Mouse (Mus musculus): ENCODE measurements around the gene Gm9817. TPM values are rescaled to one million over a fixed set of nuclear protein-coding genes. Genes with fewer than 3 reads are reported as not detected.

The Gm9817 gene
- polyA plus RNA-seq, 1 experiment, result not detected

- no peak for DNase-seq
- TF ChIP-seq POLR2A (IDR thresholded peaks at IDR 0.05; ENCODE audit: control insufficient read depth, extremely low read depth, insufficient read depth, low read length, poor library complexity) (no peak), CTCF (IDR thresholded peaks at IDR 0.05; ENCODE audit: borderline replicate concordance, control insufficient read depth, extremely low read depth, insufficient read depth, low read length, poor library complexity) (no peak)
- Histone ChIP-seq H3K4me1 (replicated peaks; ENCODE audit: control insufficient read depth, insufficient read depth, low read length) (no peaks in the 10 kb centered on the region), H3K4me3 (ENCODE audit: control insufficient read depth, insufficient read depth, low read length) (no peak overlapping the region), H3K27ac (ENCODE audit: control insufficient read depth, insufficient read depth, low read length) (no peak overlapping the region), H3K36me3 (ENCODE audit: control insufficient read depth, insufficient read depth, low read length) (no peaks in the 10 kb centered on the region), H3K27me3 (ENCODE audit: control insufficient read depth, insufficient read depth, low read length) (no peaks in the 10 kb centered on the region)
- WGBS, result 93% methylated on average over 2 of the region's 2 CpGs
Measured at GRCm38 (mm10) chr13:45075715-45076114, 2.8 kb upstream of the Gm9817 start.

GRCm38 (mm10) chr13:45080771-45081170 lies 2.3 kb downstream of the Gm9817 start:
- Histone ChIP-seq H3K36me3 (ENCODE audit: control insufficient read depth, insufficient read depth, low read length) (no peaks in the 10 kb centered on the region), H3K4me3 (ENCODE audit: control insufficient read depth, insufficient read depth, low read length) (no peak overlapping the region), H3K27me3 (ENCODE audit: control insufficient read depth, insufficient read depth, low read length) (no peaks in the 10 kb centered on the region), H3K27ac (ENCODE audit: control insufficient read depth, insufficient read depth, low read length) (no peak overlapping the region), H3K4me1 (replicated peaks; ENCODE audit: control insufficient read depth, insufficient read depth, low read length) (no peaks in the 10 kb centered on the region)
- no peak for DNase-seq
- WGBS, result 90% methylated on average over 3 of the region's 3 CpGs
- TF ChIP-seq CTCF (IDR thresholded peaks at IDR 0.05; ENCODE audit: borderline replicate concordance, control insufficient read depth, extremely low read depth, insufficient read depth, low read length, poor library complexity), result no peak
- no peak for TF ChIP-seq POLR2A (IDR thresholded peaks at IDR 0.05; ENCODE audit: control insufficient read depth, extremely low read depth, insufficient read depth, low read length, poor library complexity)

- Histone ChIP-seq H3K27me3 (ENCODE audit: control insufficient read depth, insufficient read depth, low read length) (no peaks in the 10 kb centered on the region), H3K4me1 (replicated peaks; ENCODE audit: control insufficient read depth, insufficient read depth, low read length) (no peaks in the 10 kb centered on the region), H3K4me3 (ENCODE audit: control insufficient read depth, insufficient read depth, low read length) (no peak overlapping the region), H3K27ac (ENCODE audit: control insufficient read depth, insufficient read depth, low read length) (no peak overlapping the region), H3K36me3 (ENCODE audit: control insufficient read depth, insufficient read depth, low read length) (no peaks in the 10 kb centered on the region)
- DNase-seq, result no peak
- TF ChIP-seq POLR2A (IDR thresholded peaks at IDR 0.05; ENCODE audit: control insufficient read depth, extremely low read depth, insufficient read depth, low read length, poor library complexity) (no peak), CTCF (IDR thresholded peaks at IDR 0.05; ENCODE audit: borderline replicate concordance, control insufficient read depth, extremely low read depth, insufficient read depth, low read length, poor library complexity) (no peak)
- WGBS, result 91% methylated on average over 5 of the region's 5 CpGs
Measured at GRCm38 (mm10) chr13:45083696-45084095, 5.2 kb downstream of the Gm9817 start.

- Histone ChIP-seq H3K4me3 (ENCODE audit: control insufficient read depth, insufficient read depth, low read length) (no peak overlapping the region), H3K36me3 (ENCODE audit: control insufficient read depth, insufficient read depth, low read length) (no peaks in the 10 kb centered on the region), H3K4me1 (replicated peaks; ENCODE audit: control insufficient read depth, insufficient read depth, low read length) (no peaks in the 10 kb centered on the region), H3K27me3 (ENCODE audit: control insufficient read depth, insufficient read depth, low read length) (no peaks in the 10 kb centered on the region), H3K27ac (ENCODE audit: control insufficient read depth, insufficient read depth, low read length) (no peak overlapping the region)
- DNase-seq, result no peak
- TF ChIP-seq POLR2A (IDR thresholded peaks at IDR 0.05; ENCODE audit: control insufficient read depth, extremely low read depth, insufficient read depth, low read length, poor library complexity) (no peak), CTCF (IDR thresholded peaks at IDR 0.05; ENCODE audit: borderline replicate concordance, control insufficient read depth, extremely low read depth, insufficient read depth, low read length, poor library complexity) (no peak)
- 69% methylated on average over 2 of the region's 2 CpGs for WGBS
Measured at GRCm38 (mm10) chr13:45088796-45089221, 10.3 kb downstream of the Gm9817 start.

- Histone ChIP-seq H3K4me1 (replicated peaks; ENCODE audit: control insufficient read depth, insufficient read depth, low read length) (no peaks in the 10 kb centered on the region), H3K36me3 (ENCODE audit: control insufficient read depth, insufficient read depth, low read length) (no peaks in the 10 kb centered on the region), H3K4me3 (ENCODE audit: control insufficient read depth, insufficient read depth, low read length) (no peak overlapping the region), H3K27ac (ENCODE audit: control insufficient read depth, insufficient read depth, low read length) (no peak overlapping the region), H3K27me3 (ENCODE audit: control insufficient read depth, insufficient read depth, low read length) (no peaks in the 10 kb centered on the region)
- no peak for DNase-seq
- WGBS, result 94% methylated on average over 13 of the region's 13 CpGs
- no peak for TF ChIP-seq CTCF (IDR thresholded peaks at IDR 0.05; ENCODE audit: borderline replicate concordance, control insufficient read depth, extremely low read depth, insufficient read depth, low read length, poor library complexity)
- no peak for TF ChIP-seq POLR2A (IDR thresholded peaks at IDR 0.05; ENCODE audit: control insufficient read depth, extremely low read depth, insufficient read depth, low read length, poor library complexity)
Measured at GRCm38 (mm10) chr13:45089846-45090245, 11.4 kb downstream of the Gm9817 start.

- no peak for DNase-seq
- Histone ChIP-seq H3K4me3 (ENCODE audit: control insufficient read depth, insufficient read depth, low read length) (no peak overlapping the region), H3K36me3 (ENCODE audit: control insufficient read depth, insufficient read depth, low read length) (no peaks in the 10 kb centered on the region), H3K27ac (ENCODE audit: control insufficient read depth, insufficient read depth, low read length) (no peak overlapping the region), H3K27me3 (ENCODE audit: control insufficient read depth, insufficient read depth, low read length) (no peaks in the 10 kb centered on the region), H3K4me1 (replicated peaks; ENCODE audit: control insufficient read depth, insufficient read depth, low read length) (no peaks in the 10 kb centered on the region)
- WGBS, result 61% methylated on average over 4 of the region's 4 CpGs
- TF ChIP-seq CTCF (IDR thresholded peaks at IDR 0.05; ENCODE audit: borderline replicate concordance, control insufficient read depth, extremely low read depth, insufficient read depth, low read length, poor library complexity) (no peak), POLR2A (IDR thresholded peaks at IDR 0.05; ENCODE audit: control insufficient read depth, extremely low read depth, insufficient read depth, low read length, poor library complexity) (no peak)
Measured at GRCm38 (mm10) chr13:45092816-45093215, 14.3 kb downstream of the Gm9817 start.

GRCm38 (mm10) chr13:45095028-45095427 lies 16.5 kb downstream of the Gm9817 start:
- no peaks in the 10 kb centered on the region for H3K27me3 ChIP-seq (ENCODE audit: control insufficient read depth, insufficient read depth, low read length)
- no peaks in the 10 kb centered on the region for H3K4me1 ChIP-seq (replicated peaks; ENCODE audit: control insufficient read depth, insufficient read depth, low read length)
- DNase-seq, result no peak
- H3K4me3 ChIP-seq (ENCODE audit: control insufficient read depth, insufficient read depth, low read length), result no peak overlapping the region
- H3K36me3 ChIP-seq (ENCODE audit: control insufficient read depth, insufficient read depth, low read length), result no peaks in the 10 kb centered on the region
- WGBS, result 90% methylated on average over 9 of the region's 9 CpGs
- TF ChIP-seq CTCF (IDR thresholded peaks at IDR 0.05; ENCODE audit: borderline replicate concordance, control insufficient read depth, extremely low read depth, insufficient read depth, low read length, poor library complexity) (no peak), POLR2A (IDR thresholded peaks at IDR 0.05; ENCODE audit: control insufficient read depth, extremely low read depth, insufficient read depth, low read length, poor library complexity) (no peak)
- no peak overlapping the region for H3K27ac ChIP-seq (ENCODE audit: control insufficient read depth, insufficient read depth, low read length)

Data from thymus, adult 2 months (tissue).